Mouse (Mus musculus) heart, embryonic 14.5 days (tissue): Measurements from ENCODE around the gene Sdr39u1. TPM values are rescaled to one million over a fixed set of nuclear protein-coding genes. Genes with fewer than 3 reads are reported as not detected.

ENCODE experiments used
- ATAC-seq: fragments of 200-750 bp; cut with Nextera tagmentation; 2 replicates; pipeline ENCODE4 v1.8.0; 2017; ENCODE audit warnings: low read depth, moderate TSS enrichment; ENCODE audit not compliant: insufficient number of reproducible peaks, insufficient read depth, low FRiP score
- H3K27ac ChIP-seq, 2 experiments: fragments of 200-500 bp in 1 of 2; fragments of 300-500 bp in 1 of 2; sonication (generic) in 1 of 2; replicated peaks in 1 of 2; 2 replicates each; pipeline ENCODE4 v1.5.1; 2012 to 2014; ENCODE audit warnings: low read depth in 2 of 2, low read length in 2 of 2, control low read depth in 1 of 2, mild to moderate bottlenecking in 1 of 2, mixed read lengths in 1 of 2; ENCODE audit not compliant: control insufficient read depth in 1 of 2, insufficient read depth in 1 of 2
- H3K27me3 ChIP-seq: fragments of 300-500 bp; sonication (generic); 2 replicates; pipeline ENCODE4 v1.6.1; 2014; ENCODE audit warnings: mild to moderate bottlenecking, low read length, control low read depth; ENCODE audit not compliant: control insufficient read depth, insufficient read depth
- H3K36me3 ChIP-seq: fragments of 300-500 bp; sonication (generic); 2 replicates; pipeline ENCODE4 v1.6.1; 2014; ENCODE audit warnings: mild to moderate bottlenecking, control low read depth, low read length, mixed read lengths; ENCODE audit not compliant: control insufficient read depth, insufficient read depth
- H3K4me1 ChIP-seq, 2 experiments: fragments of 200-500 bp in 1 of 2; fragments of 300-500 bp in 1 of 2; sonication (generic) in 1 of 2; 2 replicates each; pipeline ENCODE4 v1.6.1; 2012 to 2014; ENCODE audit warnings: low read length in 2 of 2, control low read depth in 1 of 2, mixed read lengths in 1 of 2; ENCODE audit not compliant: control insufficient read depth in 2 of 2, insufficient read depth in 2 of 2
- H3K4me2 ChIP-seq: fragments of 300-500 bp; sonication (generic); 2 replicates; pipeline ENCODE4 v1.6.1; 2014; ENCODE audit warnings: mild to moderate bottlenecking, low read length
- H3K4me3 ChIP-seq, 2 experiments: fragments of 200-500 bp in 1 of 2; fragments of 300-500 bp in 1 of 2; sonication (generic) in 1 of 2; 2 replicates each; pipeline ENCODE4 v1.5.1; 2012 to 2014; ENCODE audit warnings: low read length in 2 of 2, mild to moderate bottlenecking in 2 of 2, control low read depth in 1 of 2, low read depth in 1 of 2, moderate library complexity in 1 of 2; ENCODE audit not compliant: control insufficient read depth in 1 of 2, insufficient read depth in 1 of 2
- H3K9ac ChIP-seq: fragments of 300-500 bp; sonication (generic); 2 replicates; pipeline ENCODE4 v1.6.1; 2014; ENCODE audit warnings: mild to moderate bottlenecking, low read length
- H3K9me3 ChIP-seq: fragments of 300-500 bp; sonication (generic); 2 replicates; pipeline ENCODE4 v1.6.1; 2016; ENCODE audit warnings: low read length, control low read depth; ENCODE audit not compliant: control insufficient read depth
- WGBS: fragments of 180-500 bp; shearing (Covaris S2); extraction: QIAGEN DNeasy Blood & Tissue Kit; methylation state at CpG from one replicate; pipeline ENCODE4 v1.1.7; 2014; 5-methylcytosine and 5-hydroxymethylcytosine counted together
- polyA plus RNA-seq: library from polyadenylated mRNA; unstranded; fragments of >200 nt; fragmentation: Nextera tagmentation; extraction: Ambion mirVana; gene quantifications from 2 replicates; pipeline ENCODE4 v1.2.1, GENCODE M21; 2014

The Sdr39u1 gene
- polyA plus RNA-seq, 1 experiment from 2014 or later, result 51.6 TPM

DNA sequence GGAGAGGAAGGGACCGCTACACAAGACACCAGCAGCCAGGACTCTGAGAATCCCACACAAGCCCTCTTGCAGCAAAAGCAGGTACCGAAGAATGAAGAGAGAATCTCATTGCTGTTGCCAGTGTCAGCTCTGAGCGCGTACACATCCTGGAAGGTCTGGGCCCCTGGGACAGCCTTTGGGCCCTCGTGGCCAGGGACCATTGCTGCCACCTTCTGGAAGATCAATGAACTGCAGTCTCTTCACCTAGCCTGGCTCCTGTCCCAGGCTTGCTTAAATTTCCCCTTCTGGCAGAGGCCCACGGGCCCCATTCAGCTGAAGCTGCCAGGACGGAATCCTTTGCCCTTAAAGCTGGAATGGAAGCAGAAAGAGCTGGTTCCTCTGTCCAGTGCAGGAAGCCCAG lies 36.3 kb downstream of the Sdr39u1 start:
- Histone ChIP-seq H3K4me2 (no peak overlapping the region), H3K27ac (no peak overlapping the region), H3K9ac (no peak overlapping the region; the same call in 1 of the 2 replicates), H3K27me3 (no peaks in the 10 kb centered on the region), H3K4me3 (no peak overlapping the region), H3K4me1 (peaks cover 19 to 38% of the 10 kb centered on the region in 2 experiments), H3K36me3 (peaks cover 61% of the 10 kb centered on the region), H3K9me3 (no peaks in the 10 kb centered on the region)
- ATAC-seq, result no peak
- WGBS, result 19% methylated on average over 7 of the region's 7 CpGs

DNA sequence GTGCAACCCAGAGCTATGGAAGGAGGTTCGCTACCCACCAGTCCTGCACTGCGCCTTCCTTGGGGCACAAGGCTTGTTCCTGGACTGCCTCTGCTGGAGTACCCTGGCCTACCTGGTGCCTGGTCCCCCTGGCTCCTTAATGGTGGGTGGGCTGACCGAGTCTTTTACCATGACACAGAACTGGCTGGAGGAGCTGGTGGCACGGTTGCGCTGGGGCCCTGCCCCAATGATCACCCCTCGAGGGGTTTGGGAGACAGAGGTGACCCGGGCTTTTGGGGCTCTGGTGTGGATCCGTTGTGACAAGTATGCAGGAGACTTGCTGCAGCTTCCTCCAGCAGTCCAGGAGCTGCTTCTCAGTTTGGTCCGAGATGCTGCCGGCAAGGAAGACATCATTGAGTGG lies 37.1 kb downstream of the Sdr39u1 start:
- Histone ChIP-seq H3K27ac (no peak overlapping the region), H3K4me2 (no peak overlapping the region), H3K4me1 (peaks cover 19 to 42% of the 10 kb centered on the region in 2 experiments), H3K36me3 (peaks cover 55% of the 10 kb centered on the region), H3K9ac (no peak overlapping the region), H3K27me3 (no peaks in the 10 kb centered on the region), H3K9me3 (no peaks in the 10 kb centered on the region), H3K4me3 (no peak overlapping the region)
- no peak for ATAC-seq
- WGBS, result 88% methylated on average over 10 of the region's 10 CpGs

DNA sequence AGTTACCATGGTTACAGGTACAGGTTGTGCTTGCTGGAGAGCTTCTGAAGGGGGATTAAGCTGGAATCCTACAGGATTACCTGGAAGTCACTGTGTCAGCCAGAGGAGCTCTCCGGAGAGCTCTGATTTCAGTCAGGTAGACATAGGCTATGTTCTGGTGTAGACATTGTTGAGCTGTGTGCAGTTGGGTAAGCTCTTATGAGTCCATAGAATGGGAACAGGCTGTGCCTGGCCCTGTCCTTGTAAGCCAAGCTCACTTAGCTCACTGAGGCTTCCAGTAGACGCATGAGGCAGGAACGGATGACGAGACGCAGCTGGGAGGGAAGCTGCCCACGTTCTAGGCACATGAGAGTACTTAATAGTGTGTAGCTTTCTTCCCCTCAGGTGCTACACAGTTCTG lies 37.9 kb downstream of the Sdr39u1 start:
- H3K9ac ChIP-seq, result 0 out of 2 replicates have a peak overlapping the region, but pooled peaks have one; percentile 8
- WGBS, result 66% methylated on average over 6 of the region's 6 CpGs
- H3K4me2 ChIP-seq, result no peak overlapping the region
- peaks cover 23 to 50% of the 10 kb centered on the region in 2 experiments for H3K4me1 ChIP-seq
- no peak overlapping the region for H3K27ac ChIP-seq
- H3K4me3 ChIP-seq, result no peak overlapping the region
- H3K9me3 ChIP-seq, result no peaks in the 10 kb centered on the region
- H3K36me3 ChIP-seq, result peaks cover 51% of the 10 kb centered on the region
- ATAC-seq, result no peak
- H3K27me3 ChIP-seq, result no peaks in the 10 kb centered on the region

DNA sequence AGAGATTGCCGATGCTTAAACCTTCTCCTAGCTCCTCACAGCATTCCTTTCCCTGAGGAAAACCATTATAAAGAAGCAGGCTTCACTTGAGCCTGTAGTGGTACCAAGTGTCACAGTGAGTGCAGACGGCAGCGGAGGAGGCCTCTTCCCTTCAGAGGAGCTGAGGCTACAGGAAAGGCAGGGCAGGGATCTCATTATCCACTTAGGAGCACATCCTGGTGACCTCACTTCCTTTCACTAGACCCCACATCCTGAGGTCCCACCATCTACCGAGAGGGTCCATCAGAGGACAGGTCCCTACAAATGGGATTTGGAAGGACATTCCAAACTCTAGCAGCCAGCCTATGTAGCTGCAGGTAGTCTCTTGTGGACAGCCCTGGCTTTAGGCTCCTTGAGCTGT lies 42.5 kb downstream of the Sdr39u1 start:
- peak overlapping the region; percentile 88 for H3K4me2 ChIP-seq
- peaks cover 38 to 71% of the 10 kb centered on the region in 2 experiments for H3K4me1 ChIP-seq
- WGBS, result 35% methylated on average over 4 of the region's 4 CpGs
- peaks cover 12% of the 10 kb centered on the region for H3K36me3 ChIP-seq
- no peaks in the 10 kb centered on the region for H3K27me3 ChIP-seq
- H3K4me3 ChIP-seq, result peak overlapping the region in 1 of 2 experiments; percentile 16; a peak in 1 of 4 replicates
- peak overlapping the region; percentile 57 for H3K9ac ChIP-seq
- peak overlapping the region; percentile 31 to 64; a peak in 3 of 4 replicates for H3K27ac ChIP-seq
- no peaks in the 10 kb centered on the region for H3K9me3 ChIP-seq
- no peak for ATAC-seq

DNA sequence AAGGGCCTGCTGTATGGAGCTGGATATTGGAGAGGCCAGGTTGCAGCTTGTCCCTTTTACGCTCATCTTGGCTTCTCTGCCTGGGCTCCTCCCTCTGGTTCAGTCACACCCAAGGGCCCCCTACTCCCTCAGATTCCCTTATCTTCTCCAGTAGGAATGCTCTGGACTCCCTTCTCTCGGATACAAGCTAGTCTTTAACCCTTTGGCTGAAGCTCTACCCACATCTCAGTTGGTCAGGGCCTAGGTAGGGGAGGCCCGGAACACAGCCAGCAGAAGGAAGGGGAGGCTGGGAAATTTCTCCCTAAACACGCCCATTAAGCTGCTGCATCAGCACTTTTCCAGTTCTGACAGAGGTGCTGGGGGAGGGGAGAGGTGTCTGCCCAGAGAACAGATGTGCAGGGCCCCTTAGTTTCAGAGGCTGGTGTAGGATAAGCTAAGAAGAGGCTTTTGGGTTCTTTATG lies 45.0 kb downstream of the Sdr39u1 start:
- peak overlapping the region; percentile 88 for H3K4me2 ChIP-seq
- H3K9ac ChIP-seq, result peak overlapping the region; percentile 88
- WGBS, result 0% methylated on average over 4 of the region's 4 CpGs
- H3K27me3 ChIP-seq, result no peaks in the 10 kb centered on the region
- peak; percentile 36 for ATAC-seq
- peaks cover 32 to 55% of the 10 kb centered on the region in 2 experiments for H3K4me1 ChIP-seq
- H3K9me3 ChIP-seq, result no peaks in the 10 kb centered on the region
- peak overlapping the region; percentile 93 to 95 for H3K27ac ChIP-seq
- peak overlapping the region; percentile 70 to 88 for H3K4me3 ChIP-seq
- peaks cover 12% of the 10 kb centered on the region for H3K36me3 ChIP-seq

DNA sequence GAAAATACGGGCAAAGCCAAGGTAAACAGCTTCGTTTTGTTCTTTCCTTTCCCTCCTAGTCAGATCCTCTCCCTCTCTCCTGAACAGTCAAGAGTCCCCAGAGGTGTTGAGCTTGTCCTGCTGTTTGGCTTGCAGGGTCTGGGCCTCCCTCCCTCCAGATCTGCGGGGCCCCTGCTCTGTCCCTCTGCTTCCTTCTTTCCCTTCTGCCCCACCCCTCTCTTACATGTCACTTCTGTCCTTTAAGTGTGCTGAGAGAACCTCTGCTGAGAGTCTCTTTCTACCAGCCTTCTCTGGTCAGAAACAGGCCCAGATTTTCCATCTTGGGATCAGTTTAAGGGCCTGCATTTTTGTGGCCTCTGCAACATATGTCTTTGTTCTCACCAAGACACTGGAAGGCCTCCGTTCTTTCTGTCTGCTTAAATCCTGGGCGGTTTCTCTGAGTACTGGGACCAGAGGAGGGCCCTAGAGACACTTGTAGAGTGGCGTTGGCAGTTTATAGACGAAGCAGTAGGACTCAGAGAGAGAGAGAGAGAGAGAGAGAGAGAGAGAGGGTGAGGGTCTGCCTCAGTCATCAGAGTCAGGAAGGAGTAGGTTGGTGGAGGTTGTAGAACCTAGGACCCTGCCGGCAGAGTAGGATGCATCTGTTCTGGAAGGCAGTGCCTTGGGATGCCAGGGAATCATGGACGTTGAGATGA lies 45.5 kb downstream of the Sdr39u1 start:
- peak overlapping the region; percentile 70 to 88 for H3K4me3 ChIP-seq
- H3K36me3 ChIP-seq, result peaks cover 12% of the 10 kb centered on the region
- H3K9ac ChIP-seq, result peak overlapping the region; percentile 88
- H3K4me2 ChIP-seq, result peak overlapping the region; percentile 88
- H3K27ac ChIP-seq, result peak overlapping the region; percentile 93 to 95
- H3K27me3 ChIP-seq, result no peaks in the 10 kb centered on the region
- no peaks in the 10 kb centered on the region for H3K9me3 ChIP-seq
- ATAC-seq, result no peak
- H3K4me1 ChIP-seq, result peaks cover 32 to 54% of the 10 kb centered on the region in 2 experiments
- WGBS, result under 1% methylated on average over 9 of the region's 9 CpGs

DNA sequence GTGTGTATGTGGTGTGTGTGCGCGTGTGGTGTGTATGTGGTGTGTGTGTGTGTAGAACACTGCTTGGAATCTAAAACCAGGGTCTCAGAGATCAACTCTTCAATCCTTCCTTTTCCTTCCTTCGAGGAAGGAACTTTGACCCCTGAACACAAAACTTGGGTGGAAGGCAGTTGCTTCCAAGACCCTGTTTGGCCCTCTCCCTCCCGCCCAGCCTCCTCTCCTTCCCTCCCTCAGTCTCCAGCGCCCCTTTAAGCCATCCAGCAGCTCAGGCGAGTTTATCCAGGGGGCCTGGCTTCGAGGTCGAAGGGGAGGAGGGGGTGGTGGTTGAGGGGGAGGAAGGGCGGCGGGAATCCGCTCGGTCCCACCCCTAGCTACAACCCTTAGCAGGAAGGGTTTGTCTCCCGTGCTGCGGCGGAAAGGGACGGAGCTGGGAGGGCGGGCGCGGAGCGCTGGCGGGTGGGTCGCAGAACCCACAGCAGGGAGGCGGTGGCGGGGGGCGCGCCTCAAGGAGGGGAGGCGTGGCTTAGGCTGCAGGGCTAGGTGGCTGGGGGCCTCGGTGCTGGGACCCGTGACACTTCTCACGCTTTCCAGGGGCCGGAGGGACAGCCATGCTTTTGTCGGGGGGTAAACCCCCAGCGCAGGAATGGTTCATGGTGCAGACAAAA lies 46.3 kb downstream of the Sdr39u1 start, which contains the start of gene Nynrin:
Gene Nynrin (plus strand): TSS at position 390 of the 665 bp plus-strand sequence.
- Histone ChIP-seq H3K9ac (peak within 1 kb of the TSS; percentile 88), H3K36me3 (peaks cover 6% of the 10 kb centered on the region), H3K27ac (peak within 1 kb of the TSS; percentile 93 to 95), H3K27me3 (no peaks in the 10 kb centered on the region), H3K4me1 (peaks cover 29 to 49% of the 10 kb centered on the region in 2 experiments), H3K4me2 (peak within 1 kb of the TSS; percentile 88), H3K9me3 (no peaks in the 10 kb centered on the region), H3K4me3 (peak within 1 kb of the TSS; percentile 70 to 88)
- peak; percentile 88 for ATAC-seq
- 1% methylated on average over 30 of the region's 33 CpGs for WGBS
